Mouse (Mus musculus) olfactory bulb, adult 2 months (tissue): ENCODE results near the gene Asna1. TPM values are rescaled to one million over a fixed set of nuclear protein-coding genes. Genes with fewer than 3 reads are reported as not detected.
A peak's percentile ranks its signal among the peaks of the same experiment; 100 is the strongest.

Experiments
- H3K27ac ChIP-seq: fragments of 200-500 bp; 2 replicates; pipeline ENCODE4 v1.5.1; 2012; ENCODE audit warnings: low read depth, low read length; ENCODE audit not compliant: insufficient read depth
- H3K4me1 ChIP-seq: fragments of 200-500 bp; 2 replicates; pipeline ENCODE4 v1.6.1; 2012; ENCODE audit warnings: low read length; ENCODE audit not compliant: control insufficient read depth, insufficient read depth
- H3K4me3 ChIP-seq: fragments of 200-500 bp; 2 replicates; pipeline ENCODE4 v1.5.1; 2012; ENCODE audit warnings: mild to moderate bottlenecking, low read depth, low read length, moderate library complexity; ENCODE audit not compliant: insufficient read depth
- CTCF ChIP-seq: fragments of 200-500 bp; IDR thresholded peaks from 2 replicates; pipeline ENCODE4 v1.5.1; 2012; ENCODE audit warnings: low read depth, mild to moderate bottlenecking, low read length, moderate library complexity; ENCODE audit not compliant: insufficient read depth
- POLR2A ChIP-seq: fragments of 200-500 bp; IDR thresholded peaks from 2 replicates; pipeline ENCODE4 v1.6.1; 2012; ENCODE audit warnings: mild to moderate bottlenecking, low read depth, low read length, moderate library complexity; ENCODE audit not compliant: insufficient read depth
- WGBS: fragments of 180-500 bp; shearing (Covaris S2); methylation state at CpG from one replicate; pipeline ENCODE4 v1.1.7; 2018; 5-methylcytosine and 5-hydroxymethylcytosine counted together
- polyA plus RNA-seq: library from polyadenylated mRNA; stranded (reverse); fragments of >200 nt; gene quantifications from 2 replicates; pipeline ENCODE4 v1.2.4, GENCODE M21; 2012; ENCODE audit warnings: low replicate concordance; ENCODE audit not compliant: missing spikeins, insufficient read depth, insufficient read length

The Asna1 gene
- polyA plus RNA-seq, 1 experiment, result not detected

DNA sequence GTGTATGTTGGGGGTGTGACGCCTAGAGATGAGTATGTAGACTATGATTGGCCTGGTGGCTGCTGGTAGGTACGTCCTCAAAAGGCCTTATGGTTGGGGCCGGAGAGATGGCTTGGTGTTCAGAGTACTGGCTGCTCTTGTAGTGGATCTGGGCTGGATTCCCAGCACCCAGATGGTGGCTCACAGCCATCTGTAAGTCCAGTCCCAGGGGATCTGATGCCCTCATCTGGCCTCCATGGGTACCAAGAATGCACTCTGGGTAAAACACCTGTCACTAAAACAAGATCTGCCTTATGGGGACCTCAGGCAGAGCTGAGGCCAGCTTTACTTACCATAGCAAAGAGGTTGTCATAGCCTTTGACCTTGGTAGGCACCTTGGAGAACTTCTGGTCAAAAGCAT is 1.2 kb downstream of the Asna1 start:
- no peak overlapping the region for H3K27ac ChIP-seq
- TF ChIP-seq POLR2A, result no peak
- no peak for TF ChIP-seq CTCF
- WGBS, result 95% methylated on average over 3 of the region's 3 CpGs
- H3K4me1 ChIP-seq, result peaks cover 9% of the 10 kb centered on the region
- no peak overlapping the region for H3K4me3 ChIP-seq

DNA sequence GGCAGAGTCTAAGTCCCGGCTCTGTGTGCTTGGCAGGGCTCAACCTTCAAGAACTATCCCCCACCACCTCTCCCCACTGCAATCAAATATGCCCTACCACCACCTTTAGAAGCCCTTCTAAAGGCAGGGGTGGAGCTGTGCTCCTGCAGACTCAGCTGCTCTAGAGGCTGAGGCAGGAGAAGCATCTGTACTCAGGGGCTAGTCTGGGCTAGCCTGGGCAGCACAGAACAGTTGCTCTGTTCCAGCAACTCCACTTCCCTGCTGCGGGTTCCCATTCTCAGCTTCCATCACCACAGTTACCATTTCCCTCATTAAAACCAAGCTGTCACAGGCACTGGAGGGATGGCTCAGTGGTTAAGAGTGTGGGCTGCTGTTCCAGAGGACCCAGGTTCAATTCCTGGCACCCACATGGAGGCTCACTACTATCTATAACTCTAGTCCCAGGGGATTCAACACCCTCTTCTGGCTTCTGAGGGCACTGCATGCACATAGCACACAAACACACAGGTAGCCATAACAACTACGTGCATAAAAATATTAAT is 3.5 kb downstream of the Asna1 start:
- Histone ChIP-seq H3K27ac (no peak overlapping the region), H3K4me3 (no peak overlapping the region), H3K4me1 (peaks cover 9% of the 10 kb centered on the region)
- no peak for TF ChIP-seq CTCF
- TF ChIP-seq POLR2A, result no peak
- WGBS, result 92% methylated on average over 3 of the region's 3 CpGs

DNA sequence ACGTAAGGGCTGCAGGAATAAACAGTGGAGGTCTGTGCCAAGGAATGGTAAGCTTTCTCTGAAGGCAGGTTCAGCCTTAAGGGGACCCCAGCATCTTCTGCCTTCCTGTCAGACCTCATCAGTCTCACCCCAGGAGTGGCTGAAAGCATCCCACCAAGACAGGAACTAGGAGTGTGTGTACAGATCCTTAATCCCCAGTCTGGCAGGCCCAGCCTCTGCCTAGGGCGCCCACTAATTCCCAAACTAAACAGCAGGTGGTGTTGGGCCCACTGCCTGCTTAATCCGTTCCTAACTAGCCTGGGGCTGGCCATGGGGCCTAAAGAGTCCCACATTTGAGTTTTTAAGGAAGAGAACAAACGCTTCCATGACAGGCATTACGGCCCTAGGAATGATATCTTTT is 7.9 kb downstream of the Asna1 start:
- WGBS, result 23% methylated on average over 5 of the region's 5 CpGs
- Histone ChIP-seq H3K4me1 (peaks cover 5% of the 10 kb centered on the region; the same call in 1 of the 2 replicates), H3K27ac (no peak overlapping the region), H3K4me3 (no peak overlapping the region)
- TF ChIP-seq CTCF (no peak), POLR2A (no peak)

DNA sequence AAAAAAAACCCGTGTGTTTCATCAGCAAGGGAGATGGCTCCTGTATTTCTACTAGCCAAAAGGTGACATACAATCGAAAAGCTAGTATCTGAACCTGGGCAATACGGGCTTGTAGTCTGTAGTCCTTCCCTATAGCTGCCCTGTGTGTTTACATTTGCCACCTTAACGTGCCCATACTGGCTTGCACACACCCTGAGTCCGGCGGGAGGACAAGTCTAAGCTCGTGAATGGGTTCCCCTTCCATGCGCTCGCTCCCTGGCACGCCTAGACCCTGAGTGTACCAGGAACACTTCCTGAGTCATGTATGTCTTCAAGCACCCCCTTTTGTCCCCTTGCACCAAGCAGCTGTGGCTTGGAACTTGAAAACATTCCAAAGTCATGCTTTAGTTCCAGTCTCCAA is 8.4 kb downstream of the Asna1 start:
- Histone ChIP-seq H3K27ac (no peak overlapping the region), H3K4me3 (no peak overlapping the region), H3K4me1 (peaks cover 5% of the 10 kb centered on the region; the same call in 1 of the 2 replicates)
- TF ChIP-seq POLR2A (no peak), CTCF (no peak)
- 63% methylated on average over 10 of the region's 10 CpGs for WGBS

DNA sequence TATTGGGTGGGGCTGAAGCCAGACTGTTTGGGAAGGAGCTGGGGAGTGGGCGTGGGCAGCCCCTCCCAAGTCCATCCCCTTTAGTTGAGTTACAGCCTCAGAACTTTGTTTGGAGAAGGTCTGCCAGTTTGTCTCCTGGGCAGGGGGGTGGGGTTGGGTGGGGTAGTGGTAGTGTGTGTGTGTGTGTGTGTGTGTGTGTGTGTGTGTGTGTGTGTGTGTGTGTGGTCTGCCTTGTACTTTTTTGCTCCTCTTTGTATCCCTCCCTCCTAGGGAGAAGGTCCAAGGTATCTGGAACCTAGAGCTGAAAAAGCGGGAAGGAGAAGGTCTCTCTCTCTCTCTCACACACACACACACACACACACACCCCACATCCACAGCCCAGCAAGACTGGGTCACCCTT is 10.7 kb downstream of the Asna1 start, which contains the start of gene Best2:
TSS of gene Best2 (minus strand) at position 101 of the 400 bp plus-strand sequence.
- TF ChIP-seq POLR2A, result no peak
- no peak within 1 kb of the TSS for H3K27ac ChIP-seq
- 54% methylated on average over 2 of the region's 2 CpGs for WGBS
- H3K4me3 ChIP-seq, result peak within 1 kb of the TSS; percentile 50
- H3K4me1 ChIP-seq, result peaks cover 8% of the 10 kb centered on the region; the same call in 1 of the 2 replicates

DNA sequence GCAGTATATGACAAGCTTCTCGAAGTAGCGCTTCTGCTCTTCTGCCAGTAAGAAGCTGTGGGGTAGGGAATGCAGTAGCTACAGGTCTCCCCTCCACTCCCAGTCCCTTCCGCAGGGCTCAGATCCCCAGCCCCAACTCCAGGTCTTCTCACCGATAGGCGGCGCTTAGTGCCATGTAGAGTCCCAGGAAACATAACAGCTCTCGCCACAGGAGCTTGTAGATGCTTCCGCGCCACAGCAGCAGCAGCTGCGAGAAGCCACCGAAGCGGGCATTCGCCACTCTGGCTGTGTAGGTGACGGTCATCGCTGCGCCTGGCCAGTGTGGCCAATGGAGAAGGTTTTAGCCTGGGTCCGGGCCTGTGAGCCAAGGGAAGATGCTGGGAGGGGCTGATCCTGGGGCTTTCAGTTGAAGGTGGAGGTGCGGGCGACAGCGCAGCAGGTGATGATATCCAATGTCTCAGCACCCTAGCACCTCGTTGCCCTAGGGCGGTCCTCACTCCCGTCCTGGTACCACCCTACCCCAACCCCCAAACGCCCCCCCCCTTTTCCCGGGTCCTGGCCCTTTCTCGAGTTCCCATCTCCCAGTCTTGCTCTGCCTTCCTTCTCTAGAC is 11.7 kb downstream of the Asna1 start:
- Histone ChIP-seq H3K4me3 (peak overlapping the region; percentile 50), H3K27ac (no peak overlapping the region), H3K4me1 (peaks cover 8% of the 10 kb centered on the region; the same call in 1 of the 2 replicates)
- TF ChIP-seq CTCF (peak; percentile 61), POLR2A (no peak)
- 6% methylated on average over 26 of the region's 26 CpGs for WGBS

DNA sequence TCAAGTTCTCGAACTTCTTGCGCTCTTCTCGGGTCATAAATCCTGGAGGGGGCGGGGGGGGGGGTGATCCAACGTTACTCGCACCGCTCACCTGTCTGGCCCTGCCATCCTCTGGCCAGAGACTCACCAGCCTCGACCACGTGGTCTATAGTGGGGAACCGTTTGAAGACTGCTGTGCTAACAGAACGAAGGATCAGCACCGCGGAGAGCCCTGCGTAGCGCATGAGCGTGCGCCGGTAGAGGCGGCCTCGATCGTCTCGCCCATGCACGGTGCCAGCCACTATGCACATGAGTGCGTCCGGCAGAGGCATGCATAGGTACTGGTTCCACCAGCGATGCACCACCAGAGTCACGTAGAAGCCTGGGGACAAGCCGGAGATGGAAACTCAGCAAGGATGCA is 13.8 kb downstream of the Asna1 start:
- no peak for TF ChIP-seq CTCF
- no peak for TF ChIP-seq POLR2A
- Histone ChIP-seq H3K27ac (no peak overlapping the region), H3K4me1 (peaks cover 8% of the 10 kb centered on the region; the same call in 1 of the 2 replicates), H3K4me3 (no peak overlapping the region)
- WGBS, result 21% methylated on average over 28 of the region's 28 CpGs

DNA sequence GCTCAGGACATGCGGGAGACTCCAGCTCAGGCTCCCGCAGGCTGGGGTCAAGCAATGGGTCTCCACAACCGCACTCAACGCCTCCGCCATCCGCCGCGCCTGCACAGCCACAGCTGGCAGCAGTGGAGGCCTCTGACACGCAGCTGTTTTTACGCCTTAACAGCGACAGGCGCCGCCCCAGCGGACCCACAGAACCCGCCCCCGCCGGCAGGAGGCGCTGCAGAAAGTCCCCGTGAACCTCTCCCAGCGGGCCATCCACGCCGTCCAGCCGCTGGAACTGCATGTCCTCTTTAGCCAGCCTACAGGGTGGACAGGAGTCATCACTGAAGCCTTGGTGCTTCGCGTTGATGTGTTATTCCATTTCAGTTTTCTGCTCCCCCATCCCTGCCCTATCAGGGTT is 17.4 kb downstream of the Asna1 start:
- TF ChIP-seq POLR2A, result no peak
- TF ChIP-seq CTCF, result no peak
- 21% methylated on average over 25 of the region's 25 CpGs for WGBS
- 0 out of 2 replicates have a peak, but pooled peaks cover 3% of the 10 kb centered on the region for H3K4me1 ChIP-seq
- H3K4me3 ChIP-seq, result no peak overlapping the region
- H3K27ac ChIP-seq, result no peak overlapping the region

DNA sequence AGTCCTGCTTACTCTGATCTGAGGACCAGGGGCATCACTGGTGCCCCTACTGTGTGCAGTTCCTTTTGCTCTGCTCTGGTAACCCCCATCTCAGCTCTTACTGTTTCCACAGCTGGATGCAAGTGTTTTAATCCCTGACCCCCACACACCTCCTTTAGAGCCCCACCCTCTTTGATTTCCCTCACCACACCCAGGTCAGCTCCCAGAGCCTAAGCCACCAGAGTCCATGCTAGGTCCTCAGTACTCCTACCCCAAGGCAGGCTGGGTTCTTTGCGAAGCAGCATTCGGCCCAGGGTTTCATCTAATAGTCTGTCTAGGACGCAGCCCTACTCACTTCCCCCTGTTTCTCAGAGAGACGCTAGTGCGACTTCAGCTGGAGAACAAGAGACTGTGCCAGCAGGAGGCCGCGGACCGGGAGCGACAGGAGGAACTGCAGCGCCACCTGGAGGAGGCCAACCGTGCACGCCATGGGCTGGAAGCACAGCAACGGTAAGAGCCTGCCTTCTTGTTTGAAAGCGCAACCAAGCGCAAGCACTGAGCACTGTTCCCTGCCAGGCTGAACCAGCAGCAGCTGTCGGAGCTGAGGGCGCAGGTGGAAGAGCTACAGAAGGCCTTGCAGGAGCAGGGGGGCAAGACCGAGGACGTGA is 27.3 kb downstream of the Asna1 start:
- H3K27ac ChIP-seq, result no peak overlapping the region
- peaks cover 10% of the 10 kb centered on the region for H3K4me1 ChIP-seq
- 0 out of 2 replicates have a peak overlapping the region, but pooled peaks have one; percentile 2 for H3K4me3 ChIP-seq
- 3% methylated on average over 19 of the region's 19 CpGs for WGBS
- TF ChIP-seq POLR2A (0 out of 2 replicates have a peak, but pooled peaks have one; percentile 27), CTCF (peak; percentile 85)
